Mouse (Mus musculus) forebrain, embryonic 16.5 days (tissue): Measurements from ENCODE around the gene Hnrnph1. TPM values are rescaled to one million over a fixed set of nuclear protein-coding genes. Genes with fewer than 3 reads are reported as not detected.

Experiments used
- microRNA counts: library from miRNA; unstranded; fragments of <30 nt; microRNA quantifications from one replicate; lab custom pipeline; 2016
- microRNA-seq: library from miRNA; unstranded; fragments of <30 nt; microRNA quantifications from one replicate; pipeline ENCODE4, GENCODE M21; 2017
- polyA plus RNA-seq: library from polyadenylated mRNA; unstranded; fragments of >200 nt; fragmentation: Nextera tagmentation; extraction: Ambion mirVana; gene quantifications from 2 replicates; pipeline ENCODE4 v1.2.1, GENCODE M21; 2015

Gene Hnrnph1
- polyA plus RNA-seq, 1 experiment from 2014 or later, result 660 TPM

MicroRNAs encoded within 50 kb of the gene (microRNA counts, 519-probe panel; counts per million panel counts)
- microRNA mmu-miR-804 (lab: Ali Mortazavi, UCI), result 1,972 counts per million, percentile 27 among the panel's probes with 10 or more counts

Small RNA genes lying within 50 kb of the gene (microRNA-seq; reads per million reads assigned to microRNA genes)
- gene Mir804, result not detected

Other genes with a start within 250 kb of the Hnrnph1 start
- 38.2 and 43.6 TPM in 2 replicates for gene Tbc1d9b, start 245.6 kb upstream of the Hnrnph1 start, polyA plus RNA-seq
- 28.4 and 33.7 TPM in 2 replicates for gene Mrnip, start 202.5 kb upstream of the Hnrnph1 start, polyA plus RNA-seq
- gene Sqstm1, start 166.2 kb upstream of the Hnrnph1 start, polyA plus RNA-seq, result 305 and 322 TPM in 2 replicates
- 30.6 and 33.5 TPM in 2 replicates for gene Mgat4b, start 166.1 kb upstream of the Hnrnph1 start, polyA plus RNA-seq
- gene Ltc4s, start 138.4 kb upstream of the Hnrnph1 start, polyA plus RNA-seq, result 1.6 TPM in 2 replicates
- 3.9 and 4.3 TPM in 2 replicates for gene Maml1, start 84.7 kb upstream of the Hnrnph1 start, polyA plus RNA-seq
- gene Canx, start 51.3 kb upstream of the Hnrnph1 start, polyA plus RNA-seq, result 273 and 290 TPM in 2 replicates
- gene Cby3, start 22.5 kb upstream of the Hnrnph1 start, polyA plus RNA-seq, result 0.75 and 1.2 TPM in 2 replicates
- gene Rufy1, start 54.1 kb downstream of the Hnrnph1 start, polyA plus RNA-seq, result 28.6 and 31.2 TPM in 2 replicates
- 3.4 and 4.5 TPM in 2 replicates for gene Adamts2, start 225.1 kb downstream of the Hnrnph1 start, polyA plus RNA-seq